Mouse (Mus musculus) layer of hippocampus, adult 2 months (tissue): Measurements from ENCODE around the gene Fcho2. TPM values are rescaled to one million over a fixed set of nuclear protein-coding genes. Genes with fewer than 3 reads are reported as not detected.

Experiments used
- DNase-seq, 2 experiments: peaks; one replicate each; pipeline ENCODE4 v3.0.0; 2022; ENCODE audit warnings: low spot score in 2 of 2
- H3K27ac ChIP-seq: fragments of 200-600 bp; 2 replicates; pipeline ENCODE4 v1.8.1; 2022
- H3K4me3 ChIP-seq: fragments of 200-600 bp; 2 replicates; pipeline ENCODE4 v1.8.1; 2022; ENCODE audit warnings: mild to moderate bottlenecking
- CTCF ChIP-seq: fragments of 200-600 bp; conservative IDR thresholded peaks from 2 replicates; pipeline ENCODE4 v1.8.1; 2022; ENCODE audit warnings: antibody characterized with exemption, mild to moderate bottlenecking, moderate library complexity
- total RNA-seq, 2 experiments: library from RNA; stranded (reverse); gene quantifications; 2 replicates each; pipeline ENCODE4 v1.2.3; 2021

Fcho2 gene
- total RNA-seq, 2 experiments from 2014 or later: 37.7 to 44.8 TPM

DNA sequence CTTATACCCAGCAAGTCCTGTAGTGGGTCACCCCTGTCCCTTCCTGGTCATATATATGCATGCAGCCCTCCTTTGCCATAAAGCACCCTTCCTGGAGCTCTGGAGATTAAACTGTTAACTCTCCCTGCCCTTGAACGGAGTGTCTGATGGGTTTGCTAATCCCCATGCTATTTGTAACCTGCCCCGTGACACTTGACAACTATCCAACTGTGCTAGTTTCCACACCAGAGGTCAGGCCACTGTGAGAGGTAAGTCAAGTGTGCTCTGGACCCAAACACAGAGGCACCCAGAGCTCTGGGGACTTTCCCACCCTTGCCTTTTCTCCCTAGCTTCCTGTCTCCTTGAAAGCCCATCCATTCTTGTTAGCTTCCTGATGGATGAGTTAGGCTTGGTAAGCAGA lies 119.7 kb downstream of the Fcho2 start:
- Histone ChIP-seq H3K27ac (peak overlapping the region; percentile 57; the same call in 1 of the 2 replicates), H3K4me3 (no peak overlapping the region)
- TF ChIP-seq CTCF: no peak
- no peak for DNase-seq

DNA sequence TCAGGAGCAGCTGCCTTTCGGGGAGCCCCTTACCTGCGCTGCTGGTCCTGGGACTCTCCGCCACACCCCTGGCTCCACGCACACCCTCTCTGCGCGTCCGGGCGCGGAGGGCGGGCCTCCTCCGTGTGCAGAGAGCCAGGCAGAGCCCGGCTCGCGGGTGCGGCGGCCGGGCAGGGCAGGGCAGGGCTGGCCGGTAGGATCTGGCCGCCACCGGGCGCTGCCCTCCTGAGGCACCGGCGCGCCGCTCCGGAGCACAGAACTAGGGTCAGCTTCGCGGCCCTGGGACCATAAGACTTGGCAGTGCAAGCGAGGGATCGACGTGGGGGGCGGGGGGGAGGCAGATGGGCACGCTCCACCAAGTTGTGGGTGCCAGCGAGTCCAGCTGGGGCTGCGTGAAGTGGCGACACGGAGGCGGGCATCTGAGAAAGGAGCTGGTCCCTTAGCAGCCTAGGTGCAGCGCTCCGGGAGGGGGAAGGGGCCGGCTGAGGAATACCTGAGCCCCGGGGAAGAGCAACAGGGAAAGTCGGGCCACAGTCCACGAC lies 120.4 kb downstream of the Fcho2 start, which contains the start of gene Tmem171:
Gene Tmem171, minus strand, starts transcription at position 62 of the 542 bp plus-strand sequence.
- TF ChIP-seq CTCF: no peak
- H3K4me3 ChIP-seq: peak within 1 kb of the TSS; percentile 48
- DNase-seq: no peak
- H3K27ac ChIP-seq: peak within 1 kb of the TSS; percentile 57

DNA sequence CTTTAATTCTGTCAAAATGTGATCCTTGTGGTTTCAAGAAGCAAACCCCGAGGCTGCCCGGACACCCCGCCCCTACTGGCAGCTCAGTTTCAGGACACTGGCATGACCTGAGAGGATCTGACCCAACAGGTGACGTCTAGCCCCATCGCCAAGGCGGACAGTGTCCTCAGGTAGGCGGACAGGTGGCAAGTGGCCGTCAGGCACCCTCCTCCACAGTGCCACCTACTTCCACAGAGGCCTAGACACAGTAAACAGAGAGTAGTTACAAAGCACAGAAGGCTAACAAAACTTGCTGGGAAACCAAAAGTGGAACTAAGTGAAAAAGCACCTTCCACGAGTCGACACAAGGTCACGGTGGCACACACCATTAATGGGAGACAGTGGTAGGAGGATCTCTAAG lies 121.9 kb downstream of the Fcho2 start:
- TF ChIP-seq CTCF: no peak
- no peak overlapping the region for H3K27ac ChIP-seq
- no peak overlapping the region for H3K4me3 ChIP-seq
- no peak for DNase-seq

DNA sequence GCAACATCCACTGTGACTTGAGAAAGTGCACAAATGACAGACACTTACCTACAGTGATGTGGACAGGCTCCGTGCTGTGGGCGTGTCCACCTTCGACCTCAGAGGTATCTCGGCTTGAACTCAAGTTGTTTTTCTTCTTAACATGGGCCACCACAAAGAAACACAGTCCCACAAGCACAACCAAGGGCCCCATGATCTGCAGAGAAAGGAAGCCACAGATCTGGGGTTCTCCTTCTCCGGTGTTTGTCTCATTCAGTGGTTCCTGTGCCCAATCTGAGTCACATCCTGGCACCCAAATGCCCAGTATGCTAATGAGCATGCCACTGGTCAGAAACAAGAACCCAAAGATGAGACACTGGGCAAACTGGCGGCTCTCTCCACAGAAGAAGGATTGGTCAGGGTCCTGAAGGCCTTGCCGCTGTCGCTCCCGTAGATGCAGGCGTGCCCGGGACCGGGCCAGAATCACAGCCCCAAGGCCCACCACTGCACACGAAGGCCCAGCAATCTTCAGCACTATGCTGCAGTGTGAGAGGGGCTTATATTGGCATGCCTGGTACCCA lies 123.2 kb downstream of the Fcho2 start:
- no peak for TF ChIP-seq CTCF
- no peak overlapping the region for H3K27ac ChIP-seq

DNA sequence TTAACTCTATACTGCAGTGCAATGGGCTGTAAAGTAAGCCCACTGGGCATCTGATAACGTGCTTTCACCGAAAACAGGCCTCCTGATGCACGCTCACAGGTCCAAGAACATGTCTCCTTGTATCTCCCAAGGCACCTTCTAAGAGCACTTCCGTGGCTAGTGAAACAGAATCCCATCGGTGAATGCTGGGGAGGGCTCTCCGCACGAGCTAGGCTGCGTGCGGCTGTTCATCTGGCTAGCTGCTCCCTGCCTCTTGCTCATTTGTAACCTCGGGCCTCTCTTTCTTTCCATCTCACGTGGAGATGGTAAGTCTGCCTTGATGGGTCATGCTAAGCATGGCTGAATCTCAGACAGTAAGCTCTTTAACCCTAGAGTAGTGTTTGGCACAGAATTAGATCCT lies 124.4 kb downstream of the Fcho2 start:
- no peak for TF ChIP-seq CTCF
- no peak for DNase-seq
- no peak overlapping the region for H3K27ac ChIP-seq
- H3K4me3 ChIP-seq: no peak overlapping the region

More for the DNA sequence above, 123.2 kb downstream of the Fcho2 start:
- no peak overlapping the region for H3K4me3 ChIP-seq
- no peak for DNase-seq

DNA sequence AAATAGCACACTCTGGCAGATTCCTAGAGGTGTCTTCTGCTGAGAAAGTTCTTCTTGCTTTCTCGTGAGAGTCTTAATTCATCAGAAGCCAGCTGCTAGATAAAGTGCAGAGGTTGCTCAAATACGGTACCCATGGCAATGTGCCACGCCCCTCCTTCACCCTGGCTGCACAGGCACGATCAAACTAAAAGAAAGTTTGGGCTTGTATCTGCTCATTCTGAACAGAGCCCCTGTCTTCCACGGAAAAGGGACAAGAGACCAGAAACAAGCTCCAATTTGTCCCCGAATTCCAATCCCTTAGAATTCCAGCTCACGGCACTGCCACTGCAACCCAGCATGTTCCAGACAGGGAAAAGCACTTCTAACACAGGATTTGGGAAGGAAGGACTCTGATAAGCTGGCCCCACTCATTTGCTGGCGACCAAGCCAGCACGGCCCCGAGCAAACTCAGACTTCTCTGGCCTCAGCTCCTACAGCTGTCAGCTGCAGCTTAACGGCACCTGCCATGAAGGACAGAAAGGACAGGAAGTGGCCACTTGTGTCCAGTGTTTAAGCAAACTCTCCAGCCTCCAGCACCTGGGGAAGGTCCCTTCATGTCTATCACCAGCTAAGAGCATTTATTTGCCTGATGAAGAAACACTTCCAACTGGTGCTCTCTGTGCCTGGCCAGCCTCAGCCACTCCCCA lies 125.5 kb downstream of the Fcho2 start:
- no peak for DNase-seq
- Histone ChIP-seq H3K4me3 (no peak overlapping the region), H3K27ac (no peak overlapping the region)
- no peak for TF ChIP-seq CTCF

DNA sequence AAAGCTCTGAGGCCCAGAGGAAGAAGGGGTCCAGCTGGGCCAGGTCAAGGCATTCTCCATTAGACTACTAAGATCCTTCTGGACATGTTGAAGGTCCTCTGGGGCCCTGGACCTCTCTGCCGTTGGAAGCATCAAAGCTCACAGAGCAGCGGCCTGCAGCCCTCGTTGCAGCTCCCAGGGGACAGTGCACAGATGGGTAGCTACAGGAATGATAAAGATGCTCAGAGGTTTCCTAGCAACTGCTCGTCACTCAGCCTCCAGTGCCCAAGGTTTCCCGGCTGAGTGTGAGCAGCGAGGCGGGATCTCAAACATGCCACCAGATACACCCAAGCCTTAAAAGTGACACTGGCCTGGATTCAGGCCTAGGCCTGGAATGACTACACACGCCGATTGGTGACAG lies 127.3 kb downstream of the Fcho2 start:
- Histone ChIP-seq H3K27ac (peak overlapping the region; percentile 75), H3K4me3 (no peak overlapping the region)
- peak; percentile 14 to 36 for DNase-seq
- no peak for TF ChIP-seq CTCF

DNA sequence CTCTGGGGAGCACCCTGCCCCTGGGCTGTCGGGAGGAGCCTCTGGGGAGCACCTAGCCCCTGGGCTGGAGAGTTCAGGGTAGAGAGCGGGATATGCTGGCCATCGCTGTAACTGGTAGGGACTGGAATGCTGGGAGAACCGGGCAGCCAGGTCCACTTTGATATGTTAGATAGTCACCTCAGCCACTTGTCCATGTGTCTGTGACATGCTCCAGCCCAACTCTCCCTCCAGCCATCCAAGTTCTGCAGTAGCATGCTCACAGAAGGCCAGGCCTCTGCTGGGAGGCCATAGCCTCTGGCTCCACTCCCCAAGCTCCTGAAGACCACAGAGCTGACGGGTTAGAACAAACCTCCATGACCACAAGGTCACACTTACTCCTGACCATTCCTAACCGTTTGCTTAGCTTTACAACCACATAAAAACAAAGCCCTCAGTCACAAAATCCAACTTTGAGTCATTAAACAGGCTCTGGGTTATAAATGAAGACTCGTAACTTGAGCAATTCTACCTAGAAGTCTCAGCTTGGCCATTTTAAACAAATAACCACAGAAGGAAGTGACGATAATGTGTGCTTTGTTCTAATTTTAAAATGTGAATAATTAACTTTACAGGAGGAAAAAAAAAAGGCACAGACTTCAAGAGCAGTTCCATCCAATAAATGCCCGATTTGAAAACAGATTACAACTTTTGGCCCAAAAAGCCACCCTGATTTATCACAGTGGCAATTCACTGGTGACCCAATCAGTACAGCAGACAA lies 130.9 kb downstream of the Fcho2 start:
- no peak for TF ChIP-seq CTCF
- Histone ChIP-seq H3K4me3 (no peak overlapping the region), H3K27ac (no peak overlapping the region)
- DNase-seq: no peak

DNA sequence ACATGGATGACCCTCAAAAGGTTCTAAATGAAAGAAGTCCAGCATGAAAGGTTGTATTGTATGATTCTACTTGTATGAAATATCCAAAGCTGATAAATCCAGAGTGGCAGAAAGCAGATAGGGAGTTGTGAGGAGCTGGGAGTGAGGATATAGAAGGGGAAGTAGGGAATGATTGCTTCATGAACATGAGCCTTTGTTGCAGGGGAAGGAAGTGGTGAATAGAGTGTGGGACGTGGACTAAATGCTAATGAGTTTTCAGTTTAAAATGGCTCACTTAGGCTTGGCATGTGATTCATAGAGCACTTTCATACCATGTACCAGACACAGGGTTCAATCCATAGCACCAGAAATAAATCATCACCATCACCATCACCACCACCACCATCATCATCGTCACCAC lies 131.8 kb downstream of the Fcho2 start:
- TF ChIP-seq CTCF: no peak
- no peak overlapping the region for H3K27ac ChIP-seq
- H3K4me3 ChIP-seq: no peak overlapping the region
- no peak for DNase-seq

DNA sequence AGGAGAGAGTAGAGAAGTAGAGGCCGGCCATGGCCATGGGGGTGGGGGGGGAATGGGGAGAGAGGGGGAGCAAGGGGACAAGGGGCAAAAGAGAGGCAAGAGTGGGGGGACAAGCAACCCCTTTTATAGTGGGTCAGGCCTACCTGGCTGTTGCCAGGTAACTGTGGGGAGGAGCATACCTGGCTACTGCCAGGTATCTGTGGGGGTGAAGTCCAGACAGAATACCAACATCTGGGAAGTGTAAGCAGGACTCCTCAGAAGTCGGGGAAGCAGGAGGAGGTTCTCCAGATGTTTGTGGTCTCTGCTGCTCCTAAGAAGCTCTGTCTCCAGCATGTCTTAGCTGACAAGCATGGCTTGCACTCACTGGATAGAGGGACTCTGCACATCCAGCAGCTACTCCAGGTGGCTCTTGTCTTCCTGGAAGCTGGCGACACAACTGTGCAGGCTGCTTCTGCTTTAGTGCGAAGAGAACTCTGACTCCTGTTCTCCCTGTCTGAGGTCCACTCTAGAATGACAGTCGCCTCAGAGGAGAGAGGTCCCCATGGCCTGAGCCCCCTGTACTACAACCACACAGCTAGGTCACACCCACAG lies 134.7 kb downstream of the Fcho2 start:
- Histone ChIP-seq H3K27ac (no peak overlapping the region), H3K4me3 (no peak overlapping the region)
- no peak for DNase-seq
- TF ChIP-seq CTCF: no peak

DNA sequence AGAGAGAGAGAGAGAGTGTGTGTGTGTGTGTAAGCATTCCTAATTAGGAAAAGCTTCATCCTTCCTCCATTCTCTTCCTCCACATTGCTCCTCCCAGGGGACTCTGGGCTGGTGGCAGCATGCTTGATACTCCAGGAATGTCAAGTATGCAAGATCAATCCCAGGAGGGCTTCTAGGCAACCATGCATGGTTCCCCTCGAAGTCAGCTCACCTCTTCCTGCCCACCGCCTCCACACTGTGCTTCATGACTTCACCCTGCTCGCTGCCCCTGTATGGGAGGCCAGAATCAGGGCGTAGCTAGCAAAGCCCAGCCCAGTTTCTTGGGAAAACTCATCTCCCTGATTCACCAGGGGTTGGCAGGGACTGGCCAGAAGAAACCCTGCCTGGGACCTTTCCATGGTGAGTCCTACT lies 135.6 kb downstream of the Fcho2 start:
- H3K4me3 ChIP-seq: no peak overlapping the region

DNA sequence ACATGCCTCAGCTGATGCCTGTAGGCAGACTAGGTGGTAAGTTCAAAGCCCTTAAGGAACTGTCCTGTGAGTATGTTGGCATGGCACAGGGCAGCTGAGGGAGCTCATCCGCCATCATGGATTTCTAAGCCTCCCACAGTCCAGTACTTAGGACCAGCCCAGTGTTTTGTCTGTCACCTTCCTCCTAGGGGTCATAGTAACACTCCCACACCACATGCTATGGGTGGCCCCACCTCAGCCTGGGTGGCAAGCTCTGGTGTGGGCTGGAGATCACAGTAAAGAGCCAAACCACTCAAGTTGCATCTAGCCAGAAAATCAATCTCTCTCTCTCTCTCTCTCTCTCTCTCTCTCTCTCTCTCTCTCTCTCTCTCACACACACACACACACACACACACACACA lies 136.0 kb downstream of the Fcho2 start:
- Histone ChIP-seq H3K4me3 (no peak overlapping the region), H3K27ac (no peak overlapping the region)
- DNase-seq: no peak
- no peak for TF ChIP-seq CTCF

More for the DNA sequence above, 135.6 kb downstream of the Fcho2 start:
- no peak for DNase-seq
- no peak overlapping the region for H3K27ac ChIP-seq
- no peak for TF ChIP-seq CTCF

DNA sequence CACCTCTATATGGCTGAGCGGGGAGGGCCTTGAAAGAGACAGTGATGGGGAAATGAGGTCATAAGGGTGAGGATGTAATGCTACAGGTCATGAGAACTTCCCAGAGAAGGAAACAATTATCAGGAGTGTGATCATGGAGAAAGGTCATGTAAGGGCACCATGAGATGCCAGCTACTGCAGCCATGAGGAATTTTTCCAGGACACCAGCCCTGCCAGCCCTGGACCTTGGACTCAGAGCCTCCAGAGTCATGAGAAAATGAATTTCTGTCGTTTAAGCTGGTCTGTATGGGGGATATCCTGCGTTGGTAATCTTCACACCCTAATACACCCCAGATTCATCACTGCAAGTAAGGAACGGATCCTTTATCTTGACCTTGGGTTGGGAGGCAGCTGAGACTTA lies 141.3 kb downstream of the Fcho2 start:
- no peak for DNase-seq
- H3K27ac ChIP-seq: no peak overlapping the region
- no peak overlapping the region for H3K4me3 ChIP-seq
- no peak for TF ChIP-seq CTCF

Other genes with a start within 250 kb of the Fcho2 start
- gene Tmem174, start 178.0 kb downstream of the Fcho2 start, total RNA-seq: under 1 TPM in 1 of 2 experiments, not detected in 1; 0.15 TPM
- gene Tmem171, start 120.6 kb downstream of the Fcho2 start, total RNA-seq: 1 to 10 TPM; 1.7 to 1.8 TPM
- 10 to 100 TPM; 61.7 to 68.5 TPM for gene Tnpo1, start 110.9 kb upstream of the Fcho2 start, total RNA-seq
- not detected for gene 1700024P04Rik, start 169.1 kb upstream of the Fcho2 start, total RNA-seq